36 mouse cellular contexts compared by ENCODE assay signal in genomic region chrX:106953840-106954239, GRCm38 (mm10). TPM values are rescaled to one million over a fixed set of nuclear protein-coding genes. Genes with fewer than 3 reads are reported as not detected.
"Had no signal": no experiment of that assay in that cellular context is flagged by ENCODE, and none has a peak within 500 bp of the region (broad histone marks: within the 10 kb centered on the region; RNA-seq: fewer than 3 reads in every experiment).

No protein-coding gene starts in this region.

- DNase-seq: heart, adult 18-20 months; heart, adult 2 months; heart, postnatal 10 days; heart, postnatal 14 days; heart, postnatal 36 days; heart, postnatal 4 days; kidney, adult 11 months; kidney, adult 18-20 months; kidney, adult 2 months; kidney, adult 8-10 months; kidney, adult 9 months; kidney, postnatal 10 days; kidney, postnatal 14 days; kidney, postnatal 25 days; kidney, postnatal 36 days; kidney, postnatal 4 days; layer of hippocampus, adult 9-11 months had no signal

- H3K9me3 ChIP-seq: heart, embryonic 10.5 days; heart, embryonic 12.5 days; heart, embryonic 13.5 days; heart, embryonic 15.5 days; hindbrain, embryonic 10.5 days; hindbrain, embryonic 12.5 days; hindbrain, embryonic 13.5 days; hindbrain, embryonic 15.5 days; intestine, embryonic 15.5 days; kidney, embryonic 15.5 days had no signal

- H3K4me2 ChIP-seq: heart, embryonic 11.5 days; heart, embryonic 12.5 days; heart, embryonic 13.5 days; heart, embryonic 15.5 days; hindbrain, embryonic 12.5 days; hindbrain, embryonic 13.5 days; hindbrain, embryonic 14.5 days; hindbrain, embryonic 15.5 days; intestine, embryonic 15.5 days; kidney, embryonic 15.5 days had no signal

- H3K27ac ChIP-seq: heart, adult 2 months; heart, embryonic 10.5 days; heart, embryonic 13.5 days; heart, embryonic 15.5 days; hindbrain, embryonic 10.5 days; hindbrain, embryonic 12.5 days; hindbrain, embryonic 13.5 days; hindbrain, embryonic 14.5 days; hindbrain, embryonic 15.5 days; hindbrain, postnatal 0 days; intestine, embryonic 15.5 days; kidney, embryonic 15.5 days; kidney, postnatal 0 days; layer of hippocampus, adult 2 months had no signal

- H3K27me3 ChIP-seq: heart, embryonic 12.5 days; heart, embryonic 13.5 days; heart, embryonic 15.5 days; hindbrain, embryonic 12.5 days; hindbrain, embryonic 13.5 days; hindbrain, embryonic 15.5 days; intestine, embryonic 15.5 days; kidney, embryonic 15.5 days had no signal

- ATAC-seq: hindbrain, embryonic 16.5 days; hindbrain, postnatal 0 days; inflammation-experienced regulatory T-cells, adult 6 months; intestine, embryonic 15.5 days; intestine, embryonic 16.5 days; intestine, postnatal 0 days had no signal

- H3K9ac ChIP-seq: heart, embryonic 12.5 days; heart, embryonic 13.5 days; heart, embryonic 15.5 days; hindbrain, embryonic 12.5 days; hindbrain, embryonic 13.5 days; hindbrain, embryonic 14.5 days; hindbrain, embryonic 15.5 days; intestine, embryonic 15.5 days; kidney, embryonic 15.5 days had no signal

- H3K36me3 ChIP-seq: heart, embryonic 10.5 days; heart, embryonic 12.5 days; heart, embryonic 13.5 days; heart, embryonic 15.5 days; hindbrain, embryonic 10.5 days; hindbrain, embryonic 12.5 days; hindbrain, embryonic 13.5 days; hindbrain, embryonic 15.5 days; intestine, embryonic 15.5 days; kidney, embryonic 15.5 days had no signal

- H3K4me1 ChIP-seq: heart, embryonic 10.5 days; heart, embryonic 12.5 days; heart, embryonic 13.5 days; heart, embryonic 15.5 days; hindbrain, embryonic 12.5 days; hindbrain, embryonic 13.5 days; hindbrain, embryonic 15.5 days; intestine, embryonic 15.5 days; kidney, embryonic 15.5 days had no signal

- H3K4me3 ChIP-seq: heart, adult 2 months; heart, embryonic 10.5 days; heart, embryonic 12.5 days; heart, embryonic 13.5 days; heart, embryonic 15.5 days; hindbrain, embryonic 10.5 days; hindbrain, embryonic 12.5 days; hindbrain, embryonic 13.5 days; hindbrain, embryonic 15.5 days; intestine, embryonic 15.5 days; kidney, embryonic 15.5 days; layer of hippocampus, adult 2 months had no signal

RNA-seq across cellular contexts. Expression of gene Lpar4, which starts 33.4 kb away (rescaled TPM):
- polyA plus RNA-seq: inflammation-experienced regulatory T-cells, adult 6 months had no signal
